Mouse (Mus musculus) c-Kit-positive CD71-negative TER-119-negative erythroid progenitor cells, embryonic 14.5 days (primary cell): ENCODE measurements around the gene Gfi1b.

Source experiments
- DNase-seq: peaks from one replicate; pipeline ENCODE4 v3.0.0-alpha.2; 2013; ENCODE audit warnings: low read depth

Gene Gfi1b

DNA sequence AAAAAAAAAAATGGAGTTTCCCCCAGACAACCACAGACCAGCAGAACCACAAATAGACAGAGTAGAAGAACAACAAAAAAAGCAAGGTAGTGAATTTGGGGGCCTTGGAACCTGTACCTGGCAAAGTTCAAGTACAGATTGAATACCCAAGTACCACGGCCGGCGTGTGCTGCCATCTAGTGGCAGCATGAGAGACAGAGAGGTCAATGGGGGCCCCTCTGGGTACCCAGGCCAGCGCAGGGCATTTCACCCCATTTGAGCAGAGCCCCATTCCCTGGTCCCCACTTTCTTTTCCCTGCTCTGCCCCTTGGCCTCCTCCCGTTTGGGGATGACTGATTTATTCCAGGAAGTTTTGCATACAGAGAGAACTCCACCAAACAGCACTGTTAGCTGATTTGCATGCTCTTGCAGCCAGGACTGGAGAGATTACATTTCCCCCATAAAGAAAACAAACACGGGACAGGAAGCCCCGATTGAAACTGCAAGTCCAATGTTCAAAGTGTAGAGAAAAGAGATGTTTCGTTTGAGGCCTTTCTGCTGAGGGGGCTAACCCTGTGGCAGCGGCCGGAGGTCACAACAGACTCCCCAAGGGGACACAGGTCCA, 841 bp upstream of the Gfi1b start:
- DNase-seq: no peak

DNA sequence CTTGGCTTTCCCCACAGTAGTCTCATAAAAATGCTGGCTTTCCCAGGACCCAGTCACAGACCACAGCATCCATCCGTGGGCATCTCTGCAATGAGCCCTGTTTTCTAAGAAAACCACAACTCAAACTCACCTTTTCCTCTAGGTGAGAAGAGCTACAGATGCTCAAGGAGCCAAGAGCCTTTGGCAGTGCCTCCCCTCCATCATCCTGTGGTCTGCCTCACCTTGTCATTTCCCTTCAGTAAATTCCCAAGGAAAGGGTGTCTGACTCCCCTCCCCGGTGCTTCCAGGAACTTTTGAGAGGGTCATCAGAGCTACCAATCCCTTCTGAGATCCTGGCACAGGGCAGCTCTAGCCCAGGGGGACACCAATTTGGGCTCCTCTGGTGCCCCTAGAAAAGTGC, 671 bp downstream of the Gfi1b start:
- no peak for DNase-seq

DNA sequence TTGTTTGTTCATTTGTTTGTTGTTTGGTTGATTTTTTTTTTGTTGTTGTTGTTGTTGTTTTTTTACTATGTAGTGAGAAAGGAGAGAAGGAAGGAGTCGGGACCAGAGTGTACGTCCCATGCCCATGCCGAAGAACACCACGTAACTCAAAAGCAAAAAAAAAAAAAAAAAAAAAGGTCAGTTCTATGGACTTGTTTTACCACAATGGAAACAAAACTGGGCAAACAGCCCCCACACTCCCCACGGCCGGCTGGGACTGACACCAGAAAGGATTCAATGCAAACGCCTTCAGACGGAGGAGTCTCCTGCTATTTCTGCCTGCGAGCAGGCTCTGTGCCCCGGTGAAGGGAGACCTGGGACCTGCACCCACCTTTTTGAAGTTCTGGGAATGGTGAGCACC, 1.3 kb downstream of the Gfi1b start:
- no peak for DNase-seq

DNA sequence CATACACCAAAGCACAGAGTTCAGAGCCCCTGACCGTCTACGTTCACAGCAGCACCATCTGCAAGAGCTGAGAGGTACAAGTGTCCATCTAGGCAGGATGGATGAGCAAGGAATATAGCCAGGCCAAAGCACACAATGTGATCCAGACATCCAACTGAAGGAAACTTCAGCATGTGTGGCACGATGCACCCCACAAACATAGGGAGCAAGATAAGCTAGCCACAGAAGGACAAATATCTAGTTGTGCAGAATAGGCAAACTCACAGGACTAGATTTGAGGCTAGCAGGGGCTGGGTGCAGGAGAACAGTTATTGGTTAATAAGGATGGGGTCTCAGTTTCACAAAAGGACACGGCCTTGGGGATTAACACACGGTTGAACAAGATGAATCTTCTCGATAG, 2.4 kb downstream of the Gfi1b start:
- DNase-seq: no peak

DNA sequence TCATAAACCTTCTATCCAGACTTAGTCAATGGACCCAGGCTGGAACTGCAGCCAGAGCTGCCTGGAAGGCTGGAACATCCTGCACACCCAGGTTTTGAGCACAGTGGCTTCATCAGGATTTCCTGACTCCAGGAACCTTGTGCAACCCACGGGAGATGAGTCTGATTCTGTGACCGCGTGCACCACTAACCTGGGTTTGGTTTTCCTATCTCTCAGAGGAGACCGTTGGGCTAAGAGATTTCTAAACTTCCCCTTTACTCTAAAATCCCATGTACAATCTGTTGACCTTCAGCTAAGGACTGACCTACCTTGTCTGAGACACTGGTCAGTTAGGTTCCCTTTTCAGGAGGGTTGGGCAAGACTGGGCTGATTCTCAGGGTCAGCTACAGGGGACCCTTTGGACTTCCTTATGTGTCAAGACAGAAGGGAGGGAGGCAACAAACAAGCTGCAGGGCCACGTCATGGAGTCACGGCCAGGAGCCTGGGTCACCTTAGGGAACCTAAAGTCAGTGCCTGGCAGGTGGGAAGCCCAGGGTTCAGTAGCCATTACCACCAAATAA, 2.9 kb downstream of the Gfi1b start:
- DNase-seq: no peak

DNA sequence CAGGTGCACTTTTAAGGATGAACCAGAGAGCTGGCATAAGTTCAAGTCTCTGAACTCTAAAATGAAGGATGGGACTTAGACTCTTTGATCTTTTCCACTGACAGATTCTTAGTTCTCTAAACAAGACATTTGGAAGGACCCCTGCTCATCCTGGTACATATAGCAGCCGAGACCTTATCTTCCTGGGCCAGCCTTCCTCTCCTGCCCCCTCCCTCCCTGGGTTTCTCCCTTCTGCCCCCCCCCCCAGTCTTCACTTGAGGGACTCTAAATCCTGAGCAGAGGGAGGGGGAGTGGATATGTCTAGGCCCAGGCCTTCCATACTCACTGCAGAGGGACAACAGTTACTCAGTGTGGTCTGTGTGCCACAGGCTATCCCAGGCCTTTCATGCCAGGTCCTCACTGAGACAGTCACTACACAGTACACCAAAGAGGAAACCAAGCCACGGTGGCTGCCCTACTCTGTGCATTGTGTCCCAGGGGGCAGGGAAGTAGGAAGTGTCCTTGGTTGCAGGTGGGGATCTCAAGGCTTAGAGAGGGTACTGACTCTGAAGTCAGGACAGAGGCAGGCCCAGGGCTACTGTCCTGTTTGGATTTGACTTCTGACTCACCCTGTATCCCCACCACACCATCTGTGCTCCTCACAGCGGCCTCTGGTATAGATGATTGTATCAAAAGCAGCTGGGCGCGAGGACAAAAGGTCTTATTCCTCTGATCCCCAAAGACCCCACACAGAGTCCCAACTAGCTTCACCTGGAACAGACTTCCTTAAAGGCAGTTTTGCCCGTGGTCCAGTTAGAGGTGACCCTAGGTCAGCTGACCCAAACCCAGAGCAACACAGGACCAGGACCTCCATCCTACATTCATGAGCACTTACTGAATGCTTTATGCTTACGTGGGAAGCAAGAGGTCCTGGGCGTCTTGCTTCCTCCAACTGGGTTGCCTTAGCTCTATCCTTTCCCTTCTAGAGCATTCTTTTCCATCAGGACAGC, 4.0 kb downstream of the Gfi1b start:
- no peak for DNase-seq

DNA sequence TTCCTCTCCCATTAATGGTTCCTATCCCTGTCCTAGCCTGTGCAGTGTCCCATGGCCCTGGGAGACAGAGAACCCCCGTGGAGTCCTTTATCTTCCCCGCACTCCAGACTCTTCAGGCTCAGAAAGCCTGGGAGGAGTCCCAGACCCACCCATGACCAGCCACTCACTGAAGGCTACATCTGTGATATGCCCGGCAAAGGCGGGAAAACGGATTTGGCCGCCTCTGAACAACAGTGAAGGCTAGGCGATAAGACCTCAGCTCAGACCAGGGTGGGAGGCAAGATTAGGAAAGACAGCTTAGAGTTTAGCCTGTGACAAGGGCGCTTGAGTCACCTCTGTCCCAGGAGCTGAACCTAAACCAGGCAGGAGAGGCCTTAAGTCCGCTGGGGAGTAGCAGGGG, 4.9 kb downstream of the Gfi1b start:
- no peak for DNase-seq

DNA sequence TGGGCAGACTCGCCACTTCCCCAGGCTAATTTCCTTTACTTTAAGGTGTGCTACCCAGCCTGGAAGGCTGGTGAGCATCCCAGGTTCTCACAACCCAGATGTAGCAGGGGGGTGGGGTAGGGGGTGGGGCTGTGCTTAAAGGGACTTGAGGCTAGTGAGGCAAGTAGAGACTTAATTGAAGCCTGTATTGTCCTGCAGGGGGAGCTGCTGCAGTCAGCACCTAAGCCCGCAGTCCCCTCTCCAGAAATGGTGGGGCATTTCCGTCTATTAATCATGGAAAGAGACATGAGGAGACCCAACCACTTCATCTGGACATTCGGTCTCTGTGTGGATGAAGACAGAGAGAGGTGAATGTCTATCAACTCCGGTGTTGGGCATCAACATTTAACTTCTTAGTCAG, 5.4 kb downstream of the Gfi1b start:
- no peak for DNase-seq

DNA sequence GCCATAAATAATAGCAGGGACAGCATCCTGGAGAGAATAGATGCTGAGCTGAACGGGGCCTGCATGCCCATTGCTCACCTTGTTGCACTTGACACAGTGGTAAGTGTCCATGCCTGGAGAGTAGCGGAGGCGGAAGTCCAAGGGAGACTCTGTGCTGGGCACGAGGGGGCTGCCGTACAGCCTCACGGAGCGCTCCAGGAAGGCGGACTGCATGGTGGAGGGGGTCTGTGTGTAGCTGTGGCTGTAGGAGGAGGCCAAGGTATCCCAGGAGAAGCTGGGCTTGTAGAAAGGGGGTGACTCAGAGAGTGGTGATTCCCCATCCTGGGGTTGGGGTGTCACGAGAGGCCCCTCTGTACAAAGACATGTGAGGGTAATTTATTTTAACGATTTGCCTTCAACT, 8.2 kb downstream of the Gfi1b start:
- no peak for DNase-seq

DNA sequence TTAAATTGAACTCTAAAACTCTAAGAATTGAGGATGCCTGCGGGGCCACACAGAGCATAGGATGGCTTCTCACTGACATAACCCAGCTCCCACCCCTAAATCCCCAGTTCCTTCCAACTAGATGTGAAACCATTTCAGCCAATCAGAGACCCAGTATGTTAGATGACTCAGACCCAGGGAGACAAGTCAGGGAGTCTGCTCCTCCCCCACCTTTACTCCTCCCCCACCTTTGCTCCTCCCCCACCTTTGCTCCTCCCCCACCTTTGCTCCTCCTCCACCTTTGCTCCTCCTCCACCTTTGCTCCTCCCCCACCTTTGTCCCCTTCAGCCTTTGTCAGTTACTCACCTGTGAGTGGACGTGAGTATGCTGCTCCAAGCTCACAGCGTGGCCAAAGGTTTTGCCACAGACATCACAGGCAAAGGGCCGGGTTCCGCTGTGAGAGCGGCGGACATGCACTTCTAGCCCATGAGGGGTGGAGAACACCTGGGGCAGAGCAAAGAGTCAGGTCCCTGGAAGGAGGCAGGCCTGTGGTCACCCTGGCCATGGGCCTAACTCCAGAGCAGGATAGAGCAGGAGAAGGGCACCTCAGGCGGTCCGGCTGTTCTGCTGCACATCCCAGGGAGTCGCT, 9.2 kb downstream of the Gfi1b start:
- no peak for DNase-seq

DNA sequence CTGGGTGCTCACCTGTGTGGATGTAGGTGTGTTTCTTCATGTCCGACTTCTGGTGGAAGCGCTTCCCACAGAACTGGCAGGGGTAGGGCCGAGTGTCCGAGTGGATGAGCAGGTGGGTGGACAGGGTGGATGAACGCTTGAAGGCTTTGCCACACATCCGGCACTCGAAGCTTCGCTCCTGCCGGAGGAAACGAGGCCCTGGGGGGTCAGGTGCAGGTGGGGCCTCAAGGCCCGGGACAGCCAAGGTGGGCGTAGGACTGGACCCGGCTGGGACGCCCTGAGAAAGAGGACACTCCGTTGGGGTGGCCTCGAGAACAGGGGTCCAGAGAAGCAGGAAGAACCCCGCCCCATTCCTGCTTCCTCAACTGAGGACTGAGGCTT, 10.4 kb downstream of the Gfi1b start:
- no peak for DNase-seq

DNA sequence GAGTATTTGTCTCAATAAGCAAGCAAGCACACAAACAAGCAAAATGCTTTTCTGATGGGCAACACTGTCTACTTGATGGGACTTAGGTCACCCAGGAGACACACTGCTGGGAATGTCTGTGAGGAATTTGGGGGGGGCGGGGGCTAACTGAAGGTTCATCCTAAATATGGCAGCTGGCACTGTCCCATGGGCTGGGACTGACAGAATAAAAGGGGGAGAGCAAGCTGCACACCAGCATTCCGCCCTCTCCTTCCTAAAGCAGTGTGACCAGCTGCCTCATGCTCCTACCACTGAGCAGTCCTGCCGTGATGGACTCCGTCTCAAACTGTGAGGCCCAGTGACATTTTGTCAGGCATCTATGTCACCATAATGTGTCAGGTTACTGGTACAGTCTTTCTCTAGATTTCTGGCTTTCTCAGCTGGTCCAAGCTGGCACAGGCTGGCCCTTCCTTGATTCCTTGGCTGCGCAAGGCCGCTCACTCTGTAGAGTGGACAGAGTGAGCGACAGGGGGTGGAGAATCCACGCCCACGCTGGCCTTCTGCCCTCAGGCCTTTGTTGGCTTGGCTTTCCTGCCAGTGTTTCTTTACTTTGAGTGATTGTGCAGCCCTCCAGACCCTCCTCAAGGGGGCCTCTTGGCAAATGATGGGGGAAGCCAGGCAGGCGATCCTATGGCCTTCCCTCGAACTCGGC, 10.9 kb downstream of the Gfi1b start:
- DNase-seq: no peak

DNA sequence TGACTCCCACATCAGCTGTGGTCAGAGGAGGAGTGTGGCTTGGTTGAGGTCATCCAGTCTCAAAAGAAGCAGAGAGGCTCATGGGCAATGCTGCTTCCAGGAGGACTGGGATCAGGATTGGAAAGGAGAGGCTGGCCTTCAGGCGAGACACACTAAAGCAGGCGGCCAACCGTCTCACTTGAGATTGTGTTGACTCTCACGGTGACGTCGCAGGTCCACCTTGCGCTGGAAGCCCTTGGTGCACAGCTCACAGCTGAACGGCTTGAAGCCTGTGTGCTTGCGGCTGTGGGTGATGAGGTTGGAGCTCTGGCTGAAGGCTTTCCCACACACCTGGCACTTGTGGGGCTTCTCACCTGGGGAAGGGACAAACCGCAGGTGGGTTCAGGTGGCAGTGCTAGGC, 11.9 kb downstream of the Gfi1b start:
- DNase-seq: no peak

DNA sequence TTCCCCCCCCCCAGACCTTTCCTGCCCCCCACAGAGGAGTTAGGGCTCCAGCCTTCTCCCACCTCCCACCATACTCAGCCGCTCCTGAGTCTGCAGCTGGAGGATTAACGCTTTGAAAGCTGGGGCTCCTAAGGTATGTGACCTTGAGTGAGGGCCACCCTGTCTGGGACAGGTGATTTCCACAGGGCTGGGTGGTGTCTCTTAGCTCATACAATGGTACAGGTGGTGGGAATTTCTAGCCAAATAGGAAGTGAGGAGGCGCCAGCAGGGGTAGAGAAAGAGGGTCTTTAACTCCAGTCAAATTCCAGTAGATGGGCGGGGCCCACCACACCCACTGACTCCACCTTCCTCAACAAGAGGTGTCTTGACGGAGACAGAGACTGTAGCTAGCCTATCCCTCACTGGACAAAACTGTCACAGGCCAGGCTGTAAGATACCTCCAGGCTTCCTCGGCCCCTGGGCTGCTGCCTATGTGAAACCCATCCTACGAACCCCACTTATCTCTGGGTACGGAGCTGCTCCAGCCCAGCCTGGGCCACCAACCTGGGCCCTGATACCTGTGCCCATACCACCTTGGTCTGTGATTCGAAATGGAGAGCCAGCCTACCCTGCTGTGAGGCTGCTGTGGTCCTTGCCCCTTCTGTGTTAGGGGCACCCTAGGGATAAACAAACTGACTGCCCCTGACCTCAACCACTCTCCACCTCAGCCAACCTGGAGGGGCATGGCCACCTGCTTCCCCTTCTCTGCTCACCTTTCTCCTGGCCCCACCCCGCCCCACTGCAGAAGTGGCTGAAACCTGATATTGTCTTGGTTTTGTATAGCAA, 14.2 kb downstream of the Gfi1b start:
- no peak for DNase-seq

DNA sequence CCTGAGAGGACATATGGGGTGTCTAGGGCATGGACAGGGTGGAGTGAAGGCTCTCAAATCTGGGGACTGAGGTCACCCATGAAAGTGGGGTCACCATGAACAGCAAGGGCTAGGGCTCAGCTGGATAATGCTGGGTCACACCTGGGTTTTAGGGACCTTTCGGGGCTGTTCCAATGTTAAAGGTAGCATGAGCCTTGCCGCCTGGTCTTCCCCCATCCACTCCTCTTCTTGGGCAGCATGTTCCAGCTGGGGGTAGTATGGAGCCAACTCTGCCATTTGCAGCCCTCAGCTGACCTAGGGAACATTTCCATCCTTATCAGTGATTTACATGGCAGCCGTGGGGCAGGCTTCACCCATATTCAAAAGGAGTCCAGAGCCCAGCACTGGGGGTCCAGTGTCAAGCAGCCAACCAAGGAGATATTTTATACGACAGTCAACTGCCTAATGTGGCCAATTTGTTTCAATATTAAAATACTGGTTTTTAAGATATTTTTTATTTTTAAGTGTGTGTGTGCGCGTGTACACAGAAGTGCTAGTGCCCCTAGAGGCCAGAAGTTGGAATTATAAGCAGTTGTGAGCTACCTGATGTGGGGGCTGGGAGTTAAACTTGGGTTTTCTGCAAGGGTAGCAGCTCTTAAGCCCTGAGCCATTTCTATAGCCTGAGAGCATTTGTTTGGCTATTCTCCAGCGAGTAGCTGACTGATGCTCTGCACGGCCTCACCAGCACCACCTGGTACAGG, 15.0 kb downstream of the Gfi1b start:
- DNase-seq: no peak

DNA sequence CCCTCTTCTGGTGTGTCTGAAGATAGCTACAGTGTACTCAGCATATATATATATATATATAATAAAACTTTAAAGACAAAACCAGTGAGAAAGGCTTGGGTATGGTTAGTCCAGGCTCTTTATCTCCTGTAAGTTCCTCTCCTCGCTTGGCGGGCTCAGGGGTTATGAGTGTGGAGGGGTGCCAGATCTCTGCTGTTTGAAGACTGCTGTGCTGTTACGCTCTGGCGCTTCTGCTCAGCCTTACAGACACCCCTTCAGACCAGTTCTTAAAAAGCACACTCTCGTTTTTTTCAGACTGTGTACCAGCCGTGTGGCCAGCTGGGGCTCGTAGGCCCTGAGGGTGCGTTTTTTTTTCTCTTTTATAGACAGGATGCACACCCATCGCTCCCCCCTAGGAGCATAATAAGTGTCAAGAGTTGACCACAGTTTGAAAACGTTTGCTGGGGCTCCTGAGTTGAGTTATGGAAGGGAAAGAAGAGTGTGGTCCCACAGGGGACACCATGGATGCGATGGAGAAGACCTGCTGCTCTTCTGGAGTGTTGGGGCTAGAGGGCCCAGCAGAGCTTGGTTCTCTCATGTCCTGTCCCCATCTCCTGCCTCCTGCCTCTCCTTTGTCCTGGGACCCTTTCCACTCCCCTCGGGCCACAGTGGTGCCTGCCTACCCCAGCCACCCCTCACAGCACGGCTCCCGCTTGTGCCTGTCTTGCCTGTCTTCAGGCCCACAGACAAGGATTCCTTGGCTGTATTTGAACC, 15.8 kb downstream of the Gfi1b start:
- DNase-seq: no peak

DNA sequence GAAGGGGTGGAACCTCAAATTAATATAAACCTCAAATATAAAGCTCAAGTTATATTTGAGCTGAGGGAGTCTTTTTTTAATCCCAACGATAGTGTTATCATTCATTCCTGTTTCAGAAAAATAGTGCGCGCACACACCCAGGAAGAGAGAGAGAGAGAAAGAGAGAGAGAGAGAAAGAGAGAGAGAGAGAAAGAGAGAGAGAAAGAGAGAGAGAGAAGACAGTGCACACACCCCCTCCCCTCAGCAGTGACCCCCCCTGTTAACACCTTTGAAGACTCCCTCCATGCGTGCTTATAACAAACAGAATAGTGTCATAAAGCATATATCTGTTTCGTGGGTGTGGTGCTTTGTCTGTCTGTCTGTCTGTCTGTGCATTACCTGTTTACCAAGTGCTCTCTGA, 18.2 kb downstream of the Gfi1b start:
- DNase-seq: no peak

DNA sequence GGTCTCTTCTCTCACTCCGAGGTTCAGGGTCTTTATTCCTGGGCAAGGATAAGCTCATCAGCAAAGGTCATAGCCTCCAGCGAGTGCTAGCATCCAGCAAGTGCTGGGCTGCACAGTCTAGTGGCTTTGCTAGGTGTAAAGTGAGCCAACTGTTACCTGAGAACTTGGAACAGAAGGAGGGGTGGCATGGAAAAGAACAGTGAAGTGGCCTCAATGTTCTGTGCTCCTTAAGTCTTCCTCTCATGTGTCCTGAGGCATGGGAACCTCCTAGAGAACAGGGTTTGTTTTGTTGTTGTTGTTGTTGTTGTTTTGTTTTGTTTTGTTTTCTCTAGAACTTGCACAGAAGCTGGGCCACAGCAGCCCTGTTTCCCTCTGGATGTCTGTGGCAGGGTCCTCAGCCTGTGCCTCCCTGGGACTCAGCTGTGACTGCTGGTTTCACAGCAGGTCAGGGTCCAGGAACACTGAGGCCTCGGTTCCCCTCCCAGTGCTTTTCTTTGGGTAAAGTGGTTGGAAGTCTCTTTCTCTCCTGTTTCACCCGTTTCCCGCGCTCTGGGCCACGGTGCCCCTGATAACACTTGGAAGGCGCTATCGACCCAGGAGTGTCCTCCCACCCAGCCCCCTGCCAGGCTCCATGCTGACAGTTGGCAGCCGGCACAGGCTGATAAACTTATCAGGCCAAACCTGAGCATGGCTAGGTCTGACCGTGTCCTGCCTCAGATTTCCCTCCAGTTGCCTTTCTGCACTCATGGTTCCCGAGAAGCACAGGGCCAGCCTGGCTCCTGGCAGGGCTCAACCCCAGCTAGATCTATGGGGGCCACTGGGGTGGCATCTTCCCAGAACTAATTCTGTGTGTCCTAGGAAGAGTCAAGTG, 19.8 kb downstream of the Gfi1b start:
- no peak for DNase-seq

DNA sequence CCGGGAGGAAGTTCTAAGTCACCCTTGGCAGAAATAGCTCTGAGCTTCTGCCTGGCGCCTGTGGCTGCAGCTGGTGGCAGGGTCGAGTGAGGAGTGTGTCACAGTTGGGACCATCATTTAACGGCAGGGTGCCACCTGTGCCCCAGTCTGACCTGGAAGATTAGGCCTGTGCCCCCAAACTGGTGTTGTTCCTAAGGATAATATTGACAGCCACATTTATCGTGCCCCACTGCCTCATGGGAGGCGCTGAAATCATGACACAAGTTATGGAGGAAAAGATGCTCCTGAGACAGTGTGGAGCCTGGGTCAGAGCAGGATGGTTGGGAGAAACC, 22.2 kb downstream of the Gfi1b start:
- no peak for DNase-seq
